Mouse (Mus musculus) right cerebral cortex, postnatal 14 days (tissue): Measurements from ENCODE around the gene Ppfibp2.

Experiments
- DNase-seq: peaks from one replicate; pipeline ENCODE4 v3.0.0; 2022

Gene Ppfibp2

DNA sequence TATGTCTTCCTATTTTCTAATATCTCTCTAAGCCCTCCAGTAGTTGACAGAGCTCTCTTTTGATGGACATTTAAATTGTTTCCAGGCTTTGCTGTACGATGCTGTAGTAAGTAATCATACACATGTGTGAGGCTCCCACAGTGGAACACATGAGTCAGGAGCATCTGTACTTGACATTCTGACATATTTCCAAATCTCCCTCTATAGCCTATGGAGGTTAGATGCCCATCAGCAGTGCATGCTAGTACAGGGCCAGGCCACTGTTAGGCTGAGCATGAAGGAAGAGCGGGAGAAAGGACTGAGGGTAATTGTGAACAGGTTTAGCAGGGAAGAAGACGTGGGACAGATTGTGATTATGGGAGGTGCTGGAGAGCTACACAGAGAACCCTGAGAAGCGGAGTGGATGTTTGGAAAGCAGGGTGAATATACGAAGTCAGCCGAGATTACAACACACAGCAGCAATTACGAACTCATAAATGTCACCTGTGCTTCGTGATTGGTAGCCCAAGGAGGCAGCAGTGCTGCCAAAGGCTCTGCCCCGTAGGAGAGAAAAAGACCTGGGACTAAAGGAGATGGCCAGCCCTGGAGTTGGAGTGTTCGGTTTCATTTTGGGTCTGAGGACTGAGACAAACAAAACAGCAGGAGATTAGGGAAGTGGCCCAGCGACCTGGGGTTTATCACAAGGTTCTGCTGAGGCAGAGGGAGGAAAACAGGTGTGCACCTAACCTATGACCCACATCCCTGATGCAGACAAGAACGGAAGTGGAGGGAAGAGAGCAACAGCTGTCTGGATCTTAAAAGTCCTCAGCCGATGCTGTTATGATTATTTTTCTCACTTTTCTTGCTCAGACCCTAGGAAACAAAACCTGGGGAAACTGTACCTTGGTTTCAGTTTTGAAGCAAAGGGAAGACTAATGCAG is 107.7 kb downstream of the Ppfibp2 start:
- no peak for DNase-seq

DNA sequence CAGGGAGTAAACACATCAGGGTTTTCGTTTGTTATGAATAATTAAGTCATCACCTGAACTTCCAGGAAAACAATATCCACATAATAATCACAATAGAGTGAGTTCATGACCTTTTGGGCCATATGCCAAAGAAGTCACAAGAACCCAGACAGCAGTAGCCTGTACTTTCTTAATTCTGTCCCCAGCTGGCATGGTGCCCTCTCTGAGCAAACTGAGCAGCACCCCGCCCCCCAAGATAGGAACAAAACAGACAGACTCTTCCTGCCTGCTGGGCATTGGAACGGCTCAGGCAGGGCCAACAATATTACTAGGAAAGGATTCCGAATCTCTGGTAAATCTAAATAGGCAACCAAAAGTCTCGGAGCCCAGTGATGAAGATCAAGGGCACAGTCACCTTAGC is 110.9 kb downstream of the Ppfibp2 start:
- no peak for DNase-seq

DNA sequence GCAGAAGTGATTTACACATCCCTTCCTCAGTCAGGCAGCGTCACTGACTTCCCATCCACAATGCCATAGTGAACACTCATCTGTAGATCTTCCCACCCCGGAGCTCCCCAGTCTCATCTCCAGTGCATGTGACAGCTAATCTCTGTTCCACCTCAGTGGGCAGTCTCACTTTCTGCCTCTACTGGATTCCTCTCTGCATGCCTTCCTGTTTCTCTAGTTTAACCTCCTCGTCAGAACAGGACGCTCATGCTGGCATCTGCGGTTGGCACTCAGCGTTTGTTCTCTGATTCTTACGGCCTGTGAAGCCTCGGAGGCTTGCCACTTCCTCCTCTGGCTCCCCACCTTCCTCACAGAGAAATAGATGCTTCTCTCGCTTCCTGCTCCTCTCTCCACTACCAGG is 112.6 kb downstream of the Ppfibp2 start:
- no peak for DNase-seq

DNA sequence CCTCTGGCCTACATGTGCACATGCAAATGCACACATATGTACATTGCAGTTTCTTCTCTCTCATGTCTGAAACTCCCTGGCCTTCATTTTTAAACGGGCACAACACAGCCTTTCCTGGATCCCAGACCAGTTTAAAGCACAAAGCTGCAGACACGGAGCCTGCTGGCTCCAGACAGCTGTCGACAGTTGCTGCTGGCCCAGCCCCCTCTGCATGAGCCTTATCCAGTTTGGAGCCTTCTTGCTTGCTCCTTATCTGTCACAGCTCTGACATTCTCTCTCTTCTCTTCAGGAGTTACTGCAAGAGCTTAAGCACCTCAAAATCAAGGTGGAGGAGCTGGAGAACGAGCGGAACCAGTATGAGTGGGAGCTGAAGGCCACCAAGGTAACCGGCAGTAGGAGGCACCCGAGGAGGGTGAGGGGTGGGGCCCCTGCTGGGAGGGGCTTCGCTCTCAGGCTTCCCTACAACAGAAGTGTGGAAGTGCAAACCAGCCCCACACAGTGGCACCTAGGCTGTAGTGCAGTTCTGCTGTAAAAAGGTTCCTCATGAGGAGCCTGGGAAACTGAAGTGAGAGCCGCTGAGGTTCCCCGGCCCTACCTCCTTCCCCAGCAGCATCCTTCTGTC is 113.6 kb downstream of the Ppfibp2 start:
- DNase-seq, result peak; percentile 66

DNA sequence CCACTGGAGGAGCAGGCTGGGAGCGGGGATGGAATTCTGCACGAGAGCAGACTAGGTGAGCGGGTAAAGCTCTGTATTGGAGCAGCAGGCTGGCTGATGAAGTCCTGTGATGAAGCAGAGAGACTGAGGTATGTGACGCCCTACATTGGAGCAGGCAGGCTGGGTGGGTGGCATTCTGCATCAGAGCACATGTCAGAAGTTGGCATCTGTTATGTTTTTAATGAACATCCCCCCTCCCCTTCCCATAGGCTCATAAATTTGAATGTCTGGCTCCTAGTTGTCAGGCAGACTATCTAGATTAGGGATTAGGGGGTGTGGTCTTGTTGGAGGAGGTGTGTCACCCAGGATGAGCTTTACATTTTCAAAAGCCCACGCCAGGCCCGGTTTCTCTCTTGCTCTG is 117.7 kb downstream of the Ppfibp2 start:
- no peak for DNase-seq

DNA sequence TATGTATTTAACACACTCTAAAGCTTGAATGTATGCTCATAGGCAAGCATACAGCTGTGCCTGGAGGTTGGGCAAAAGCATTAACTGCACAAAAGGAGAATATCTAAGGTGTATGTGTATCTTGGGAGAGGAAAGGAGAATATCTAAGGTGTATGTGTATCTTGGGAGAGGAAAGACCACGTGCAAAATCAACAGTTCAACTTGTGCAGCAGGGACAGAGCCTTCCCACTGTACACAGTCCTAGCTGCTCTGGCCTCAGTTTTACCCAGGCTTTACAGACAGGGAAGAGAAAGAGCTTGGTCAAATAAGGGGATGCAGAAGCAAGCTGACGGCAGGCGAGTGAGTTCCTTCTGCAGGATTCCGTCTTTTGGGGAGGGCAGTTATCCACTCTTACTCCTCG is 119.1 kb downstream of the Ppfibp2 start:
- DNase-seq, result no peak

DNA sequence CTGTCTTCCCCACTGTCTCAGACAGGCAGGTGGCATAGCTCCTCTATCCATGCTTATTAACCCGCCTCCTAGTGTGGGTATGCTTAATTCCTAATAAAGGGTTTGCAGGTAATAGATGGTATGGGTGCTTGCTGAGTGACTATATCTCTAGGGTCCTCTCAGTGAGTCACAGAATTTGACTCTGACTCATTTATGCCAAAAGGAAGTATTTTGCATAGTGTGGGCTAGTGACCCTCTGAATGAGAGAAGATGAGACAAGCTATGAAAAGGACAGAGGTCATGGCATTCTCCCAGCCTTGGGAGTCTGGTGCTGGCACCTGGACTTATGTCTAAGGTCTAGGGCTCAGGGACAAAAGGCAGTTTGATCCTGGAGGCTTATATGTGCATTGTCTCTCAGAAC is 125.8 kb downstream of the Ppfibp2 start:
- DNase-seq, result no peak

DNA sequence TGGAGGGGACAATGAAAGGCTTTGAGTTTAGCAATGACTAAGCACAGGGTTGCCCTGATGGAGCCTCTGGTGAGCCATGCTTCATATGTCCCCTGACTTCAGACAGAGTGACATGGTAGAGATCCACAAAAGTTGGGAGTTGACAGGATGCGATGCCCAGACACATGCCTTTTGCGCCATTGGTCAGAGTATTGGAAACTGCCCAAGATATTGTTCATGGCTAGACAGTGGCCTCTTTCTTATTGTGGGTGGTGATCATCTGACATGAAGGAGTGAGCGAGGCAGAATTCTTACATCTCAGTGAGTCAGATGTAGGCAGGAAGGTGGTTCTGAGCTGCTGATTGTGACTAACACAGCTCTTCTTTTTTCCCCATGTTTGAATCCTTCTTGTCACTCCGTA is 127.5 kb downstream of the Ppfibp2 start:
- DNase-seq, result no peak

DNA sequence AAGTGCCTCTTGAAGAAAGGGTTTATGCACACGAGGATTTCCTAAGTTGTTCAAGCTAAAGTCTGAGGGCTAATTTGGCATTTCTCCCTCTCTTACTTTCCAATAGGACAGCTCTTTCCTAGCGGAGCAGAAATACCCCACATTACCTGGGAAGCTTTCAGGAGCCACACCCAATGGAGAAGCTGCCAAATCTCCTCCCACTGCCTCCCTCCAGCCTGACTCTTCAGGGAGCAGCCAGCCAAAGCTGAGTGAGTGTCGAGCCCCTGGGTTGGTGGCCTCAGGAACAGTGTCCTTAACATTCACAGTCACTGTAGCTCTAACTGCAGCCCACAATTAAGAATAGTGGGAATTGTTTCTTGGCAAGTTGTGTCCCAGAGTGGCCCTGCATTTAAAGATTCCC is 132.5 kb downstream of the Ppfibp2 start:
- DNase-seq, result no peak

DNA sequence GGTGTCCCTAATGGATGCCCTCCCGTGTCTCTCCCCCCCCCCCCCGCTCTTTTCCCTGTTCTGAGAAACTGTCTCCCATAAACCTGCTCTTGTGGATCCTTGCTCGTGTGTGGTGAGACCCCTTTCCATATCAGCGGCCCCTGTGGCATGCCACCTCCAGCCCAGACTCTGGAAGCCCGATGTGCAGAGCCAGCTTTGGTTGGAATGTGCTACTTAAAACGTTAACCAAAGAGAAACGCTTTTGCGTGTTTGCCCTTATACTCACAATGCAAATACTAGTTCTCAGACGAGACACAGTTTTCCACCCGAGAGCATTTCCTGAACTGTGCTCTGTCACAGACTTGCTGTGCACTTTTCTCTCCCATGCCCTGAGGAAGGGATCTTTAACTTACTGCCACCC is 135.6 kb downstream of the Ppfibp2 start:
- no peak for DNase-seq

DNA sequence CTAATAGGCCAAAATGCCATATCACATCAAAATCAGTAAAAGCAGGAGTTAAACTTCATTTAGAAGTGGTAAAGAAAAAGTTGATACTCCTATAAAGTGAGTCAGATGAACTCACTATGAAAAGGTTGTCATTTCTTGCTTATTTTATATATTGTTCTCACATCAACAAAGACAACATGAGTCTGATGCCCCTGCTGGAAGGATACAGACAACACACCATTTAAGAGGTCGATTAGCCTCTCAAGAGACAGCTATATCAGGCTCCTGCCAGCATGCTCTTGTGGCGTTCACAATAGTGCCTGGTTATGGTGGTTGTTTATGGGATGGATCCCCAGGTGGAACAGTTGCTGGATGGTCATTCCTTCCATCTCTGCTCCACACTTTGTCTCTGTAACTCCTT is 138.2 kb downstream of the Ppfibp2 start:
- no peak for DNase-seq

DNA sequence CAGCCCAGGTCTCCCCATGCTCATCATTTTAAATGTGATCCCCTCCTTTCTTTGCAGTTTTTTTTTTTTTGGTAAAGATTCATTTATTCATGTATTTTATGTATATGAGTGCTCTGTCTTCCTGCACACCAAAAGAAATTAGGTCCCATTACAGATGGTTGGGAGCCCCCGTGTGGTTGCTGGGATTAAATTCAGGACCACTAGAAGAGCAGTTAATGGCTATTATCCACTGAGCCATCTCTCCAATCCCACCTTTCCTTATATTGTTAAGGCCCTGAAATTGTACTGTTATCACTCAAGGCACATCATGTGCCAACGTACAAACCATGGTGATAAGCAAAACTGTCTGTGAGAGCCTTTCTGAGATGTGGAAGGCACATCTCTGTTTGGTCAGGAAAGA is 143.7 kb downstream of the Ppfibp2 start:
- peak; percentile 47 for DNase-seq

DNA sequence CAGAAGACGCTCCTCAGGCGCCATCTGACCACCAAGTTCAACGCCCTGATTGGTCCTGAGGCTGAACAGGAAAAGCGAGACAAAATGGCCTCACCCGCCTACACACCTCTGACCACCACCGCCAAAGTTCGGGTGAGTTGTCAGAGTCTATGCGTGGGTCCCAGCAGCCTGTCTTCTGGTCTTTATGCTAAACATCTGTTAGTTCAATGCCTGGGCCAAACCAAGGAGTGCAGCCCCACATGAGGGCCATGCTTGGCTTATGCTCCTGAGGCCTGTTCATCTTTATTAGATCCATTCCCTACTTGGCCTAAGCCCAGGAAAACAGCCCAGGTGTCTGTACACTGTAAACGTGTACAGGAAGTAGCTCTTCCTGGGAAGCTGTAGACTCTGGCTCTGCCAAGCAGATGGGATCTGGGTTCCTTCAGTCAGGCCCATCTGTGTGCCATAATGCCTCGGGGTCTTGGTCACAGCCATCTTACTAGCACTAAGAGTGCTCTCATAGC is 148.0 kb downstream of the Ppfibp2 start:
- DNase-seq, result no peak

DNA sequence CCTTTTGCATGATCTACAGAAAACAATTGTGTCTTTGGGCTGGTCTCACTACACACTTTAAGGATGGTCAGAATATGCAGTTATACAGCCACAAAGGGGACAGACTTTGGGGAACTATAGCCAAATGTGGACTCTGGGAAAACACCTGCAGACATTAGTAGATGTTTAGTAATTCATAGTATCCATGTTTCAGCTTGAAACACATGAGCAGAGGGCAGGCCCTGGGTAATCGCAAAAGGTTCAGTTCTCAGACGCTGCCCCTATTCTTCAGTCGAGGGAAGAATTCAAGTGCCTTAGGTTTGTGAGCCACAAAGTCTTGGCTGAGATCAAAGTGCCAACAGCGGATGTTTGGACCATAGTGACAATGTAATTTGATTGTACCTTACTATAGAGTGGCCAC is 149.4 kb downstream of the Ppfibp2 start:
- DNase-seq, result no peak

DNA sequence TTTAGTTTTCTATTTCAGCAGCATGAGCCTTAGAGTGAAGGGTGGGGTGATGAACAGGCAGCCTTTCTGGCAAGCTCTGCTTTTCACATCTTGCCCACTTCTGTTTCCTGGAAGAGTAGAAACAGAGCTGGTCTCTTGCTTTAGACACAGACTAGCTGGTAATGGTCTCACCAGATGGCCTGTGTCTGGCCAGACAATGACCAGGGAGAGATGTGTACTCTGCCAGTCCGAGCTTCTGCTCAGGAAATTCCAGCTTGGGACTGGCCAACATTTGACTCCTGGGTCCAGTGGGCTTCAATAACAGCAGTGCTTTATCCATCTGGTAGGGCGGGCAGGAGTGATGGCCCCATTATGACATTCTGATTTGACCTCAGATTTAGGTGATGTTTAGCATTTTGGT is 150.1 kb downstream of the Ppfibp2 start:
- no peak for DNase-seq

DNA sequence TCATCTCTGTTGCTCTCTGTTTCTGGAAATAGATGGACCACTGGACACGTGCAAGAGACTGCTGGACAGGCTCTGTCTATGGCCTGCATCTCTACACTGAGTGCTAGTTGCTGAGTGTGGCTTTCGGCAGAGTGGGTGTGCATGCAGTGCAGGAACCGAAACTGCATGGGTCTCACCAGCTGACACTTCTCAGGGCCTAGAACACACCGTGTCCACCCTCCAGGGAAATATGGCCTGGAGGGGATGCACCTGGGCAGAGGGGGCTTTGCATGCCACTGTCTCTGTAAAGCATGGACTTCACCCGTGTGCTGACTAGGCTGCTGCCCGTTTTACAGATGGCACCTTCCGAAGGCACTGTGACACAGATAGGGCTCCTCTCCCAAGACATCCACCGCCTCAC is 151.0 kb downstream of the Ppfibp2 start:
- DNase-seq, result no peak

DNA sequence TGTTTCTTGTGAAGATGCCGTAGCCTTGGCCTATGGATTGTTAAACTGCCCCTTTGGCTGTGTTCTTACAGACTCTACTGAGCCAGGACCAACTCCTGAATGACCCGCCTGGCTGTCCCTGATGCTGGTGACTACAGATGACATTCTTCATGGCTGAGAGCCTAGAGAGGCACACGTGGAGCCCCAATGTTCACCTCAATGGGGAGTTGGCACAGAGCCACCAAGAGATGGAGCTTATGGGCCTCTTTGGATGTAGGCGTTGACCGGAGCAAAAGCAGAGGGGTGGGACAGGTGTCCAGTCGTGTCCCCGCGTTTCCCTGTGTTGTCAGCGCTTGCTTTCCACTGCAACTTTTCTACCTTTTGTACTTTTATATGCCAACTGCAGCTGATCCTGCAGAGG is 152.5 kb downstream of the Ppfibp2 start:
- DNase-seq, result no peak

DNA sequence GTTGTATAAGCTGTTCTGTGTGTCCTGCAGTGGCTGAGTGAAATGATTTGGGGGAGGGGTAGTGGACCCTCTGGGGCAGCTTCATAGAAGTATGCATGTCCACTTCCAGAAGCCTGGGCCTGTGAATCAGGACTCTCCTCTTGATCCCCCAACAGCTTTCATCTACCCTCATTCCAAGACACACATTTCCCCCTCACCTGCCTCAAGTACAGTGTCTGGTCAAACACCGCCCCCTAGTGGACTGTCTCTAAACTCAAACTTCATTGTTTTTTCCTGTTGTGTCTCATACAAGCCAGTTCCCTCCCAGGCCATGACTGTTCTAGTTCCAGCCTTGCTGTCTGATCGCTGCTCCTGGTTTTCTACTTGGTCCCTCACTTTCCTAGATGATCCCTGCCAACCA is 152.9 kb downstream of the Ppfibp2 start:
- peak; percentile 55 for DNase-seq

DNA sequence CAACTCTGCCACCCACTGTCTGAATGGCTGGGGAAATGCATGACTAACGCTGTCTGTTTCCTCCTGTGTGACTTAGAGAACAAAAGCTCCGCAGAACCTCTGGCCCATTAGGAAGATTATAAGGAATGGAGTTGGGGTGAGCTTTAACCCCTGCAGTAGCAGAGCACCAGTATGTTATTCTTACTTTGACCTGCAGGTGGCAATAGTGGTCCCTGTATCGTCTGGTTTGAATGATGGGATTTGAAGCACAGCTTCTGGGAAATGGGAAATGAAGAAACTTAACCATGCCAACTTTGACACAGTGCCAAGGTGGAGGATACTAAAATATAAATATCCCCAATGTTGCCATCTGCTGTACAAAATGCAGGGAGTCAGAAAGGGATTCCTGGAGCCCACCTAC is 154.3 kb downstream of the Ppfibp2 start:
- DNase-seq, result no peak

DNA sequence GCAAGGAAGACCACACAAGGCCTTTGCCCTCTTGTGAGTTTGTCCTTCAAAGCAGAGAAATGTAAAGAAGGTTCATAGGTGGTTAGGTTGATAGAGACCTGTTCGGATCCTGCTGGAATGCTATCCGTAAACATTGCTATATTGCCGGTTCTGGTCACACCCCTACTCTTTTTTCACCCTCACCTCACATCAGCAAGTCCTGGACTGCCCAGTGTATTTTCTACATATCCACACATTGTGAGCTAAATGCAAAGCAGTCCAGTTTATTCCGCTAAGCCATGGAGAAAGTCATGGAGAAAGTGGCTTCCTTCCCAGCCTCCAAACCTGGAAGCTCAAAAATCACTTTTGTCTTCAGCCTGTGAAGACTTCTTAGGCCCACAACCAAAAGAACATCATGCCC is 154.7 kb downstream of the Ppfibp2 start:
- no peak for DNase-seq

DNA sequence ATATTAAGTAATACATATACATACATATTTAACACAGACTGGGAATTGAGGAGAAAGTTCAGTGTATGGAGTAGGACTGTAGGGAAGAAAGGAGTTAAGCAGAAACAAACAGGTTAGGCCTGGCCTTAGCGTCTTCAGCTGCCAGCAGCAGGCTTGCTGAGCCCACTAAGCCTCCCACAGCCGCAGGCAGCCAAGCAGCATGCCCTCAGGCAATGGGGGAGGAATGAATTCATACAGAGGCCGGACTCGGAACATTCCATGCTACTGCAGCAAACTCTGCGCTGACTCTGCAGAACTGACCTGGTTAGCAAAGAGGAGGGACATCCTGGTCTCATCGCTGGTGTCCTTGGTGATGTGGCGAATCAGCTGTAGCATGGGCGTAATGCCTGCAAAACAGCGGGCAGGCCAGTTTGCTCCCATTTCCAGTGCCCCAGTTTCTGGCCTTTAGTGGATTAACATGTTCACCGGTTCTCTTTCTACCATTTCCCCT is 157.1 kb downstream of the Ppfibp2 start:
- DNase-seq, result no peak

DNA sequence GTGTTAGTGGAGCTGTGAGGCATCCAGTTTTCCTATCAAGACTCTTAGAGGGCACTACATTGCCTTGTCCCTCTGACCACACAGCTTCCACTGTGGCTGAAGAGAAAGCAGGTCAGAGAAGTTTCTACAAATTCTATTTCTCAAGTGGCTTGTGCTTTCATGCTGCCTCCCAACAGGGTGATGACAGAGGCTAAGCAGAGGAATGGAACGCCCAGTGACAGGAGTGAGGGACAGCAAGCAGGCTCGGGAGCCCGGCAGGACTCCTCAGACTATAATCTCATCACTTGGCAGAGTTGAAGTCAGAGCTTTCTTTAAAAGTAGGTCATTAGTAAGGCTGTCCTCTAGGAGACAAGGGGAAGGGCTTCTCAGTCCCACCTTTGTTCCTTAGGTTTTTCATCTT is 160.9 kb downstream of the Ppfibp2 start:
- DNase-seq, result no peak

DNA sequence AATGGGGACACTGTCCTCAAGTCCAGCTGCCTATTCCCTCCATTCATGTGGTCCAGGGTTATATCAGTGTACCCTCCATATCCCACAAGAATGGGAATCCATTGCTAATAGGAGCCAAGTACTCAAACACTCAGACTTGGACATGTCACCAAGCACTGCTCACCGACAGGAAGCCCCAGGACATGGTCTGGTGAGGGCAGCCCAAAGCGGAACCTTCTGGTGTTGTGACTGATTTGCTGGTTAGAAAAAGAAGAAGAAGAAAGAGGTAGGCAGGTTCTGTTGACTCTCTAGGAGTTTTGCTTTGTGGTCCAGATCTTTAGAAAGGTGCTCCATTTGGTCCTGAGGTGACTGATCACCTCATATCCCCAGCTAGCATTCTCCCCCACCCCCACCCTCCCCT is 161.7 kb downstream of the Ppfibp2 start:
- no peak for DNase-seq
